Mouse (Mus musculus): ENCODE measurements around the gene Fam214a.
A peak's percentile ranks its signal among the peaks of the same experiment; 100 is the strongest.
"Not testable (repeated sequence)": the region's sequence is repeated elsewhere in the genome, so short reads cannot be mapped to it uniquely, and the experiment has no call there.

Gene Fam214a

DNA sequence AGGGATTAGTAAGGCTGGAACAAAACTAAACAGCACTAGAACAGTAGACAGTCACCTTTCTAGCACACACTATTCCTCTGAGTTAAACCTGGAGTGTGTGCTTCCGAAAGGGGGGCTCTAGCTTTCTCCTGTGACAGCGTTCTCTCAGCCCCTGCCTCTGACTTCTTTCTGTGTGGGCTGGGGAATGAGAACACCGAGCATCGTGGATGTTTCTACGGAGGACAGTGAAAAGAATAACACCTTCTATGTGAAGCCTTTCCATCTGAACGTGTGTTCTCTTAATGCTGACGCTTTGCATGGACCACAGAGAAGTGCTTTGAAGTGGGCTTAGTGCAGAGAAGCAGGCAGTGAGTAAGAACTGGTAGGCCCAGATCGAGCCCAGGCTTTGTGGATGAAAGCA is 29.5 kb downstream of the Fam214a start:
- no peak for DNase-seq

DNA sequence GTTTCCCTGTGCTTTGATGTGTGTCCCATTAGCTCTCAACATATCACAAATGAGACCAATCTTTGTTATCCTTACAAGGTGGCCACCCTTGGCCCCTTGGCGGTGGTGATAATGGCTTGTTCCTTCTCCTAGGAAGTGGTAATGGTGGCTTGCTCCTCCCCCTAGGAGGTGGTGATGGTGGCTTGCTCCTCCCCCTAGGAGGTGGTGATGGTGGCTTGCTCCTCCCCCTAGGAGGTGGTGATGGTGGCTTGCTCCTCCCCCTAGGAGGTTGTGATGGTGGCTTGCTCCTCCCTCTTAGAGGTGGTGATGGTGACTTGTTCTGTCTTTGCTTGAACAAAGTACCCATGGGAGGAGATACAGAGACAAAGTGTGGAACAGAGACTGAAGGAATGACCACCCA is 30.0 kb downstream of the Fam214a start:
- not testable (repeated sequence) for DNase-seq

DNA sequence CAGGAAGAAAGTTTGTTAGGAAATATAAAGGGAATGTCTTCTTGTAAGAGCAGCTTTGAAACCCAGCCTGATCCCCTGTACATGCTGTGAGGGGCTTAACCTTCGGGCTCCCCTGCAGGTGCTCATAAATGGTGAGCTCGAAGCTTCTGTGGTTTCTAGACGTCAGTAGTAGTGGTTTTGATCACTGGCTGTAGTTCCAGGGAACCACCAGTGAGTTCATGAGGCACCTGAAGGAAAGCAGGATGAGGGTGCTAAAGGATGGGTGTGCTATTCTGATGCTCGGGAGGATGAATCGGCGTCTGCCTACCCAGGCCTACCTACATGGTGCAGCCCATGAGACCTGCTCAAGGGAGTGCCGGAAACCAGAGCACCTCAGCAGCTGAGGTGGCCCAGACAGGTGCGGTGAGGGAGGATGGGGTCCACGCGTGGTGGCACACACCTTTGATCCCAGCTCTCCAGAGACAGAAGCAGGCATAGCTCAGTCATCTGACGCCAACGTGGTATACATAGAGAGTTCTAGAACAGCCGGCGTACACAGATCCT is 32.6 kb downstream of the Fam214a start:
- no peak for DNase-seq

DNA sequence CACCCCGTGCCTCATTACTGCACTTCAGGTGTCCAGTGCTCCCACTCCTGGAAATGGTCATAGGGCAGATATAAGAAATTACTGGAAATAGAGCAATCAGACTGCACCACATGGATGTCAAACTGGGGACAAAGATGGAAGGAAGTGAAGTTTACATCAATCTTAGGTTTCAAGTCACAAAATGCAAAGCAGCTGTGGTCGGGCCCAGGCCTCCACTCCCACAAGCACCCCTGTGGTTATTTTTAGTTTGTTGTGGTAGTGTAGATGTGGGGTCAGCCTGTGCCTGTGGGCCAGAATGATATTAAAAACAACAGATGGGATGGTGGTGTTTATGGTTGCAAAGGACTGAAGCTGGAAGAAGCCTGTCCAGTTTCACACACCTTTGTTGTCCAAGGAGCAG is 33.1 kb downstream of the Fam214a start:
- no peak for DNase-seq

DNA sequence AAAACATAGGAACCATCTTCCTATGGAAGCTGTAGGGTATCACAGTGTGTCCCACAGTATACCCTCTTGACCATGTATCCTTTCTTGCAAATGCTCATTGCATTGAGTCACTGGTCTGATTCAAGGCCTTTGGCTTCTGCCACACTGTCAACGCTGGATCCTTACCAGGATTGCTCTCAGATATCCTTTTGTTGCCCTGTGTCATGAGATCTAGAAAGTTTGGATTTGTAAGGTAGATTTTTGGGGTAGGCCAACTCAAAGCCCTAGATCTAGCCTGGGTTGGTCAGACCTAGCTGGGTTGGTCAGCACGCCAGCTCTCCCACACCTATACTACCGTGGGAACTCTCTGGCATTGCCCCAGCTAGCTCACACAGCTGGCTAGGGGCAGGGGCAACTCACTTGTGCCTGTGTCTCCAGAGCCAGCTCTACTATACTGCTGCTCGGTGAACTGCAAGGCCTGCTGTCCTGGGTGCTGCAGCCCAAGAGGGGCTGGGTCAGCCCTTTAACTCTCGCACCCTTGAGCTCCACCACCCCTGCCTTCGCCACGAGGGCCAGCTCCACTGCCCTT is 36.3 kb downstream of the Fam214a start:
- DNase-seq: no peak

DNA sequence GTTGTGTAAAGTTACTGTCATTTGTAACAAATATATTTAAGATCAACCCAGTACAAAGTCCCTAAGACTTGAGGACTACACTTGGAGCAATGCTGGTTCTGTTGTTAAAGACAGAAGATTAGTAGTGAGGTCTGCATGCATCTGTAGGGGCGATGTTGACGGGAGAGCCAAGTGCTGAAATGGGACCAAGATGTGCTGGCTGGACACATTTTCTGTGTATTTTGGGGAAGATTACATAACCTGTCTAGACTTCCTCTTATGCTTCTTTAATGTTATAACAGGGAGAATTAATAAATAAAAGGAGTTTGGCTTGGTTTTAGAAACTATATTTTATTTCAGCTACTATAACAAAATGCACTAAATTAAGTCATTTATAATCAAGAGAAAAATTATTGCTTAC is 37.3 kb downstream of the Fam214a start:
- DNase-seq: no peak

DNA sequence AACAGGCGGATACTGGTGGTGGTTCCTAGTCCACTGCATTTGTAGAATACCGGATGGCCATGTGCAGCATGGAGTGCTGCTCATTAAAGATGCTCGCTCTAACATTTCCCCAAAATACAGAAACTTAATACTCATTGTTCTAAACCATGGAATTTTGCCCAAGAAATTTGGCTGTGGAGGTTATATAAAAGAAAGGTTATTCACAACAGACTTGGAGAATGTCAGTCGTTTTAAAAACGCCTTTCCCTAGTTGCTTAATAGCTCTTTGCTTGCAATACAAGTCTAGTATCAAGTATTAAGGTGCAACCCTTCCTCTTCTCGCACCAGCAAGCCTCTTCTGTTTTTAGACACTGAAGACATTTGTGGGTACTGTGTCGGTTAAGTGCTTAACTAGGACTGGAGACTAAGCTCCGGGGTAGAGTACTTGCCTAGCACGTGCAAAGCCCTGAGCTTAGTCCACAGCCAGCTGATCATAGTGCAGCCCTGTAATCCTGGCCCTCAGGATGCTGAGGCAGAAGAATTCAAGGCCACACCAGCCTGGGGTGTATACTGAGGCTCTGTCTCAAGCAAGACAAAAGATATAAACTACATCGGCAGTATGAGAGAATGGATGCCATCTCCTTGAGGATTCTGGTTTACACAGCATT is 42.0 kb downstream of the Fam214a start:
- DNase-seq: no peak

DNA sequence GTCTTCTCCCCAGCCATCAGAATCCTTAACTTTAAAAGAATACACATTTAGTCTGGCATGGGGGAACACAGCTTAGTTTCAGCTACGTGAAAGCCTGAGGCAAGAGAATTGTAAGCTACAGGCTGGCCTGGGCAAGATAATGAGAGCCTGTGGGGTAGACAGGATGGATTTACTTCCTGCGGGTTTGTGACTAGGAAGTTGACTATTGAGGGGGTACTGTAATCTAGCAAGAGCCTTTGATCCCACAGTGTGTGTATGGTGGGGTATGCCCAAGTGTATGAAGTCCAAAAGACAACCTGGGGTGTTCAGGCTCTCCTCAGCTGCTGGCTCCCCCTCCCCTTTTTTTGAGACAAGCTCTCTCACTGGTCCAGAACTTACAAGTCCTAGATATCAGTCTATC is 43.7 kb downstream of the Fam214a start:
- DNase-seq: no peak

DNA sequence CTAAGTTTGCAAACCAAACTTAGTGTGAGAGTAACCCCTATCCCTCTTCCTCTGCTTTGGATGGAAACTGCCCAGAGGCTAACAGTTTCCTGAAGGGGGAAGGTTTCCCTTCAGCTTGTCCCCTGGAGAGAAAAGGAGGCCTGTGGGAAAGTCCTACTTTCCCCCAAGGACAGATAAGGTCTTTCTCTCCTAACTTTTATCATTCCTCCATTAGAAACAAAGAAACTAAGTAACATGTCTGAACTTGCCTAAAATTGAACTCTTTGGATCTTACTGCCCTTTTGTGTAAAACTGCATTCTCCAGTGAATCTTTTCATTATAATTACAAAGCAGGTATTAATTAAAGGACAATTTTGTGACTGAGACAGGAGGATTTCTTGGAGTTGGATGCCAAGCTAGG is 45.3 kb downstream of the Fam214a start:
- no peak for DNase-seq

DNA sequence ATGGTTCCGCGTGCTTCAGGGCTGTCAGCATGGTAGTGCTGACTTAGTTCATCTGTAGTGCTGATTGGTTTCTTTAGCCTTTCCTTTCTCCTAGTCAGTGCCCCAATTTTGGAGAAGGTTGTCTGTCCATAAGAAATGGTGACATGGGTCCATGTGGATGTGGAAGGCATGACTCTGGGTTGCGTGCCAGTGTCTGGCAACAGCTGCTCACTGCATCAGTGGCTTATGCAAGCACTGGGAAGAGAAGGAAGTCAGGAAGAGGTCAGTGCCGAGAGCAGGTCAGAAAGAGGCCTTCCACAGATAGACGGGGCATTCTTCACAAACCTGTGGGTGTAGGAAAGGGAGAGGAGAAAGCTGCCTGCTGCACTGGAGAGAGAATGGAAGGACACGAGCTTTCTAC is 48.3 kb downstream of the Fam214a start:
- no peak for DNase-seq

DNA sequence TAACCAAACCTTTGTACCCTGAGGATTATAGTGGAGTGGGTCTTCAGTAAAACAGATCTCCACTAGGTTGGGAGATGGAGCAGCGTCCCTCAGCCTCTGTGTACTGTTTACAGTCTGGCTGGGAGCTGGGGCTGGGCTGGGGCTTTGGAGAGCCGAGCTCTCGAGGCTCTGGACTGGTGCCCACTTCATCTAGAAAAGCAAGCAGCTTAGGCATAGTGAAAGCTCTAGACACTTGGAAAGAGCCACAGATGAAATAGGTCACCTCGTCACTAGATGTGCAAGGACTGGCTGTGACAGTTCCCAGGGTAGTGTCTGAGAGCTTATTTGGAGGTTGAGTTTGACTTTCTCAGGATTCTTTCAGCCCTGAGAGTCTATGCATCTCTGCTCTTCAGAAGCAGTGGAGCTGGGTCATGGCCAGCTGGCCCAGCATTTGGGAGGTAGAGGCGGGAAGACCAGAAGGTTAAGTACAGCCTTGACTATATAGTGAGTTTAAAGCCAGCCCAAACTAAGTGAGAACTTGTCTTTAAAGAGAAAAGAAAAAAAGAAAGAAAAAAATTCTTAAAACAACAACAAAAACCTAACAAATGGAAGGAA is 49.0 kb downstream of the Fam214a start:
- DNase-seq: peak; percentile 78

DNA sequence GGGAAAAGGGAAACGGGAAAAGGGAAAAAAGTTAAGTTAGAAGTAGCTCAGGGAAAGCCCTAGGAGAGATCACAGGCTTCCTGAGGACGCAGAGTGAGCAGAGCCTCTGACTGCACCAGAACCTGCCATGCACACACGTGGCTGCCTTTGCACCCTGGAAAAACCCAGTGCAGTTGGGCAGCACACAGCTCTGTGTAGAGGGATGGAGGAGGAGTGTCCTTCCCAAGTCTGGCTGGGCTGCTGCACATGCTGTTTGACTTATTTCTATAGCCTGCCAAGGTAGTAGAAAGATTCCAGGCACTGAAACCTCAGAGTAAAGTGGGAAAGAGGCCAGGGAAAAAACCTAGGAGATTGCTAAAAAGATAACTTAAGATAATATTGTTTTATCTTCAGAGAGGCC is 49.6 kb downstream of the Fam214a start:
- DNase-seq: no peak

DNA sequence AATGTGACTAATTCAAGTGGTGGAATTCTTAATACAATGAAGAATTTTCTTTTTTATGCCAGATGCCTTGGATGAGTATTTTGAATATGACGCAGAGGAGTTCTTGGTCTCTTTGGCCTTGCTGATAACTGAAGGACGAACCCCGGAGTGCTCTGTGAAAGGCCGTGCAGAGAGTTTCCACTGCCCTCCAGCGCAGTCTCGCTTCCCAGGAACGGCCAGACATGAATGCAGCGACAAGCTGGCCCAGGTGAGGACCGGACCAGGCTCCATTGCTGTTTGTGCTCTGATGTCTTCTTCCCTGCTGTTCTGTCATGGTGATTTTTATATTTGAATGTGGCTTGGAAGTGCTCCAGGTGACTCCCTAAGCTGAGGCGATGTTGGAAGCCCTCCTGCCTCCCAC is 51.5 kb downstream of the Fam214a start:
- no peak for DNase-seq

DNA sequence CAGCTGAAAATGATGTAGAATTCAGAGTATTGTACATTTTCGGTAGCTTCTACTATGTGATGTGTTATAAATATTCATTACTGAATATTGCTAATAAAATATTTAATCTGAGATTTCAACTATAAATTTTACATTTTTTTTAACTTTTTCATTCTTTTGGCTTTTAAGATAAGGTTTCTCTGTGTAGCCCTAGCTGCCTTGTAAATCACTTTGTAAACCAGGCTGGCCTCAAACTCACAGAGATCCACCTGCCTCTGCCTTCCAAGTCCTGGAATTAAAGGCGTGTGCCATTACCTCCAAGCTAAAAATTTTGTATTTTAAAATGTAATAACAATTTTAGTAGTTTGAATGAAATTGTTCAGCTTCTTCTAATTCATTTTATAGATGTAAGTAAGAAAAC is 63.9 kb downstream of the Fam214a start:
- no peak for DNase-seq

DNA sequence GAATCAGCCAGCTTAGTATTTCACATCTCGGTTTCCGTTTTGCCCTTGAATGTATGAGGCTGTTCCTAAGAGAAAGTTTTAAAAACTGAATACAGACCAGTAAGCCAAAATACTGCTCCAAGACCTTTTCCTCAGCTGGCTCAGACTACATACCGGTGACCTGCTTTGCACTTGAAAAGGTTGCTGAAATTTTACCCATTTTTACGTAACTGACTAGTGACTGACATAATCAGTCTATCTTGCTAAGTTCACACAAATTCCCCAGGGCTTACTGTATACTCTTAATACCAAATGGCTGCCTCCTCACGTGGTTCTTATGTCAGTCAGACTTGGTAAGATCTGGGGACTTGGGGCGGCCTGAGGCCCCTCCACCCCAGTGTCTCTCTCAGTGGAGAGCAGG is 66.5 kb downstream of the Fam214a start:
- DNase-seq: no peak

DNA sequence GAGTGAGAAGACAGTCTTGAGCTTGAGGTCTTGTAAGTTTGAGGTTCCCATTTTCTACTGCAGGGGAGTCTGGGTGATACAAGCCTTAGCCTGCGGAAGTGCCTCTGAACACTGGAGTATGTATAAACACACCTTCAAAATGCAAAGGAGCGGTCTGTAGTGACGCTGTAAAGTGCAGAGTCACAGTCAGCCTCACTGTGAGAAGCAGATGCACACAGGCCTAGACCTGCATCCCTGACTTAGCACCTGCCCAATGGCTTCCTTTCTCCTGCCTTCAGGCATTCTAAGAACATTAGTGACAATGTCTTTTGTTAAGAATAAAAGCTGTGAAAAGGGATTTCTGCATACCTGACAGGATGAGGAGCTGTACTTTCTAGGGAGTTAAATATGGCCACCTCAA is 66.9 kb downstream of the Fam214a start:
- no peak for DNase-seq

DNA sequence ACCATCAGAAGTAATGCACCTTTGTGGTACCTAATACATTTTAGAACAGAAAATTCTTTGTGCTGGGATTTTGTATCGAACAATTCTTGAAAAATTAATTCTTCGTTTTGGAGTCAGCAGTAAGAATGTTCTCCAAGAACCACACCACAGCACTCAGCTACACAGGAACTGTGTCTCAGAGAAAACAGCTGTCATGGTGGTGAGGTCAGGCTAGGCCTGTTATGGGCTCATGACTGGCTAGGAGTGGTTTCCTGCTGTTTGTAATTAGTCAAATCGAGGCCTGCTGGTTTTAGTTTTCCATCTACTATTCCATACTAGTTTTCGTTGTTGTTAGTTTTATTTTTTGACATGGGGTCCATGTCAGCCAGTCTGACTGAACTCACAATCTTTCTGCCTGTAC is 67.9 kb downstream of the Fam214a start:
- DNase-seq: no peak

DNA sequence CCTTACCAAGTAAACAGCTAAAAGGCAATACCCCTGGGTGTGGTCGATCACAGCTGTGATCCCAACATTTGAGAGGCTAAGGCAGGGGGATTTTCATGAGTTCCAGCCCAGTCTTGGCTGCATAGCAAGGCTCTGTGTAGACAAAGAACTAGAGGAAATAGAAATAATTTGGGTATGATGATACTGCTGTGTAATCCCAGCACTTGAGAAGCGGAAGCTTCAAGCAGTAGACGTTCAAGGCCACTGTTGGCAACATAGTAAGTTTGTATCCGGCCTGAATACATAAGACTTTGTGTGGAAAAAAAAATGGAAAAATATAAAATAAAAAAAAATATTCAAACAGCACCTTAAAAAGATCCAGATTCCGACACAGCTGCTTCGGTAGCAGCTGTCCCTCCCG is 69.9 kb downstream of the Fam214a start:
- DNase-seq: no peak

DNA sequence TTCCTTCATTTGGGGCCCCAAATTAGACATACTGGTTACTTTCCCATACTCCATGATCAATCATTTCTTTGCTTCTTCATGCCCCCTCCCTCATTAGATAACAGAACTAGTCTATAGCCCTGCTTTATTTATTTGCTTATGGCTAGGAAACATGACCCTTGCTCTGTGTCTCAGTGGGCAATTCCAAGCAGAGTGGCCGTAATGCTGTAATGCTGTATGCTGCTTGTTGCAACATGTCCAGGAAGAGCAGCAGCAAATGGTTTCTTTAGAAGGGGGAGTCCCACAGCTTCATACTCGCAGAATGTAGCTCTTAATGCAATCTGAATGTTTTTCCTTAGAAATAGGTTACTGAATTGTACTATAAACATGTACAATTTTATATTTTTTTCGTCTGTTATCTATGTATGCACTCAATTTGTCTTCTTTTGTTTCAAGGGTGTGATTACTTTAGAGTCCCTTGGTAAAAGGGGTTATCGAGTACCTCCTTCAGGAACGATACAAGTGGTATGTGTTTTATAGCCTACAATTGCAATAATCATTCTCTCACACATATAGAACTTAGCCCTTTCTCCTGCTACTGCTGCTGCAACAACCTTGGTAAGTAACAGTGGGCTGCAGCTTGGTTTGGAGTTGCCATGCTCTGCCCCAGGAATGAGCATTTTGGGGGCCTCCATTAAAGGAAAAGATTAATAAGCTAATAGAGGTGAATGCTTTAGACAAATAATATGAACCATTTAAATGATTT is 70.6 kb downstream of the Fam214a start:
- DNase-seq: no peak

DNA sequence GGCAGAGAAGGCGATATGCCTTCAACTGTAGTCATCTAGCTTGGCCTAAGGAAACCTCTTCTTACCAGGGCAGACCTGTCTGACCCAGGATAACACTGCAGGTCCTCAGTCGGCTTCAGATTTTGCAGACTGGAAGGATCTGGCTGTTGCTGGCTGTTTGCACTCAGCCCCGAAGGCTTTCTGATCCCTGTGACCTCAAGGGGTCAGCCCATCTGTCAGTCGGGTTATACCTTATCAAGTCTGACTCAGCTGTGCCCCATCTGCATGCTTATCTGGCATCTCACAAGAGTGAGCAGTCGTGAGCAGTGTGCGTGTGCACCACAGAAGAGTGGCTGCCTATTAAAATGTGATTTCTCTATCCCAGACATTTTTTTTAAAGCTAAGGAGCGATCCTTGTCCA is 71.4 kb downstream of the Fam214a start:
- DNase-seq: no peak

DNA sequence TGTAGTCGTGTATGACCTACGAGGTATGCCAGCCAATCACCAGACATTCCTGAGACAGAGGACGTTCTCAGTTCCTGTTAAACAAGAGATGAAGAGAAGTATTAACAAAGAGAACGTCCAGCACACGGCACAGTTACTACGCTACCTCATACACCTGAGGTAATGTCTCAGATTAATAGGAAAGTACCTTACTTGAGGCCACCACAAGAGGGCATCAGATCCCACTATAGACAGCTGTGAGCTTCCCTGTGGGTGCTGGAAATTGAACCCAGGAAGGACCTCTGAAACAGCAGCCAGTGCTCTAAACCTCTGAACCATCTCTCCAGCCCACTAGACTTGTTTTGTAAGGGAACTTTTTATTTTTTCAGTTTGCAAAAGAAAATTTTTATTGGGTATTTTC is 73.0 kb downstream of the Fam214a start:
- DNase-seq: no peak

DNA sequence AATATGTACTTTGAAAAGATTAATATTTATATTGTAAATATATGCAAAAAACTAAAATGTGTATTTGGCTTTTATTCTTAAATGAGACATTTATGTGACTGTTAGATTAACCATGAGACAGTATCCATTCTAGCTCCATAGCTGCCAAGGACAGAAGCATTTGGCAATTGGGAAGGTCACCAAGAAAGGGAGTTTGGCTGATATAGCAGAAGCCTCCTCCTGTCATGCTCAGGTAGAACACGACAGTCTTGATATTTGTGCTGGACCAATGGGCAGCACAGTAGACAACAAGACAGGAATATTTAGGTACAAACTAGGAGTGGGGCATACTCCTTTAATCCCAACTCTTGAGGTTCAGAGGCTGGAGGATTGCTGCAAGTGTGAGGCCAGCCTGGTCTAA is 79.7 kb downstream of the Fam214a start:
- DNase-seq: no peak

DNA sequence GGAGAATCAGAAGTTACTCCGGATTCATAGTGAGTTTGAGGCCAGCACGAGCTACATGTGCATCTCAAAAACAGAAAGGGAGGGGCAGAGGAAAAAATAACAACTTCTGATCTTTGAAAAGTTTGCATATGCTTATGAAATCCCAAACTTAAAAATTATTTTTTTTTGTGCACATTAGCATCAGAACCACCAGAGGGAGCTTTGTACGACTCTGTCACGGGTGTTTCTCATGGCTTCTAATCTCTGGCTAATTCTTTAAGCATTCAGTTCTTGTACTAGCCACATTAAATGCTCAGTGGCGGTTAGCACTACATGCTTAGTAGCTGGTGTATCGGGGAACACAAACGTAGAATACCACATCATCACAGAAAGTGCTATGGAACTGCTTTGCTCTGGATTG is 80.5 kb downstream of the Fam214a start:
- no peak for DNase-seq

DNA sequence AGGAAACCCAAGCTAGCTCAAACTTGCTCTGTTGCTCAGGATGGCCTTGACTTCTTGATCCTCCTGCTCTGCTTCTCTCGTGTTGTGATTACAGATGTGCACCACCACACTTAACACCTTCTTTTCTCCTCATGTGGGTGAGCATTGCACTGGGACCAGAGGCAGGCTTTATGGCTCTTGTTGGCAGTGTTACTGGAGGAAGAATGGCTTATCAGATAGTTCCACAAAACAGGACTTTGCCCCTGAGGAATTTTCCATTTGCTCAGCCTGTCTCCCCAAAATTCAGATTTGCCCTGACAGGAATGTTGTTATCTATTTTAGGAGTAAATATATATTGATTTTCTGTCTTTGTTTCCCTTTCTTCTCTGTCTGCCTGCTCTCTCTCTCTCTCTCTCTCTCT is 82.0 kb downstream of the Fam214a start:
- no peak for DNase-seq
